Mouse (Mus musculus): ENCODE measurements at regions not wholly inside any gene's neighbourhood (a gene's known extent, or its start where the extent isn't known, plus 50 kb on each side); places are given as distances from the start of the nearest gene placed in this dataset.

- no peaks in the 10 kb centered on the region for H3K27me3 ChIP-seq
- H3K4me3 ChIP-seq (replicated peaks) = no peak overlapping the region
- H3K27ac ChIP-seq = no peak overlapping the region
- peak; percentile 90 for DNase-seq
- no peak overlapping the region for H3K4me2 ChIP-seq
- peak; percentile 100 for ATAC-seq (ENCODE audit: low read depth)
- no peaks in the 10 kb centered on the region for H3K36me3 ChIP-seq
- no peaks in the 10 kb centered on the region for H3K9me3 ChIP-seq (replicated peaks)
- no peak overlapping the region for H3K9ac ChIP-seq
- H3K4me1 ChIP-seq (replicated peaks) = no peaks in the 10 kb centered on the region
- 74% methylated on average over 7 of the region's 7 CpGs for WGBS (ENCODE audit: insufficient replicate concordance)
These were observed 2140.3 kb upstream of the Cdh20 start for GRCm38 (mm10) chr1:102628061-102628460.

DNA sequence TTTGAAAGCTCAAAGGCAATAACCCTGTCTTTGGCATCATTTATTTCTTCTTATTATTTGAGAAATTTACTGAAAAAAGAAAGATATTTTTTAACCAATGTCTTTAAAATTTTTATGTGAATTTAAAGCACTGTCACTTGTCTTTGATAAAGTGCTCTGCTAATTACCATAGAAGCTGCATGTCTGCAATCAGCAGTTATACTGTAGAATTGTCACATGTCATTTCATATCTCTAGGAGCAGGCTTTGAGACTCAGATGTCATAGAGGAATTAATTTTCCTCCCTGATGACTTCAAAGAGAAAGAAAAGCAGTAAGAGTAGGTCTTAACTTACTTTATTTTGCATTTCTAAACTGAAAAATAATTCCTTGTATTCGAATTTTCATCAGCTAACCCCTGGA is 2123.9 kb upstream of the Cdh20 start:
- H3K4me2 ChIP-seq = no peak overlapping the region
- WGBS (ENCODE audit: insufficient replicate concordance) = 36% methylated on average over 1 of the region's 1 CpGs
- ATAC-seq (ENCODE audit: low read depth) (no peak), DNase-seq (no peak)
- H3K4me1 ChIP-seq (replicated peaks) = no peaks in the 10 kb centered on the region
- no peaks in the 10 kb centered on the region for H3K27me3 ChIP-seq
- no peaks in the 10 kb centered on the region for H3K36me3 ChIP-seq
- H3K9me3 ChIP-seq (replicated peaks) = no peaks in the 10 kb centered on the region
- H3K9ac ChIP-seq = no peak overlapping the region
- no peak overlapping the region for H3K27ac ChIP-seq
- no peak overlapping the region for H3K4me3 ChIP-seq (replicated peaks)

- Histone ChIP-seq H3K9me3 (replicated peaks) (no peaks in the 10 kb centered on the region), H3K27ac (no peak overlapping the region), H3K27me3 (no peaks in the 10 kb centered on the region), H3K4me1 (replicated peaks) (no peaks in the 10 kb centered on the region), H3K4me3 (replicated peaks) (no peak overlapping the region), H3K9ac (no peak overlapping the region), H3K4me2 (no peak overlapping the region), H3K36me3 (no peaks in the 10 kb centered on the region)
- WGBS (ENCODE audit: insufficient replicate concordance) = 63% methylated on average over 2 of the region's 2 CpGs
- DNase-seq (no peak), ATAC-seq (ENCODE audit: low read depth) (no peak)
These were observed 2080.8 kb upstream of the Cdh20 start for GRCm38 (mm10) chr1:102687367-102688070.

DNA sequence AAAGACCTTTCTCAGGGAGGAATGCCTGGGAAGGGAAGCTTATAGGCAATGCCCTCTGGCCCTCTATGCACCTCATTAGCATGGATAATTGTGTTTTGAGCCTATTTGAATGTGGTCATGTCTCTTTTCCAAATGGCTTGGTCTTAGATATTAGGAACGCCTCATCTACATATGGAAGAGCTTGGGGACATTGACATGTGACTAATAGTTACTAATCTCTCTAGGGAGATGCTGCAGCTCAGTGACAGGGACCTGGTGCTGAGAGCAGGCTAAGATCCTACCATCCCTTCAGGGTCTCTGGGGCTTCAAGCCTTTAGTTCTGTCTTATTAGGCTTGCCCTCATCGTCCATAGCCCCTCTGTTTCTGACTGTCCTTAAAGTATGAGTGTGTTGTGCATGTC is 2051.9 kb upstream of the Cdh20 start:
- H3K4me1 ChIP-seq (replicated peaks) = no peaks in the 10 kb centered on the region
- ATAC-seq (ENCODE audit: low read depth) (no peak), DNase-seq (no peak)
- H3K36me3 ChIP-seq = no peaks in the 10 kb centered on the region
- no peak overlapping the region for H3K27ac ChIP-seq
- H3K9me3 ChIP-seq (replicated peaks) = no peaks in the 10 kb centered on the region
- no peak overlapping the region for H3K4me3 ChIP-seq (replicated peaks)
- no peak overlapping the region for H3K9ac ChIP-seq
- 48% methylated on average over 2 of the region's 2 CpGs for WGBS (ENCODE audit: insufficient replicate concordance)
- H3K27me3 ChIP-seq = no peaks in the 10 kb centered on the region
- no peak overlapping the region for H3K4me2 ChIP-seq

GRCm38 (mm10) chr1:102733991-102734390 is 2034.3 kb upstream of the Cdh20 start:
- ATAC-seq (ENCODE audit: low read depth) (no peak), DNase-seq (no peak)
- Histone ChIP-seq H3K9ac (no peak overlapping the region), H3K4me2 (no peak overlapping the region), H3K4me3 (replicated peaks) (no peak overlapping the region), H3K27me3 (no peaks in the 10 kb centered on the region), H3K36me3 (no peaks in the 10 kb centered on the region), H3K4me1 (replicated peaks) (no peaks in the 10 kb centered on the region), H3K27ac (no peak overlapping the region), H3K9me3 (replicated peaks) (no peaks in the 10 kb centered on the region)
- WGBS (ENCODE audit: insufficient replicate concordance) = 83% methylated on average over 1 of the region's 1 CpGs

DNA sequence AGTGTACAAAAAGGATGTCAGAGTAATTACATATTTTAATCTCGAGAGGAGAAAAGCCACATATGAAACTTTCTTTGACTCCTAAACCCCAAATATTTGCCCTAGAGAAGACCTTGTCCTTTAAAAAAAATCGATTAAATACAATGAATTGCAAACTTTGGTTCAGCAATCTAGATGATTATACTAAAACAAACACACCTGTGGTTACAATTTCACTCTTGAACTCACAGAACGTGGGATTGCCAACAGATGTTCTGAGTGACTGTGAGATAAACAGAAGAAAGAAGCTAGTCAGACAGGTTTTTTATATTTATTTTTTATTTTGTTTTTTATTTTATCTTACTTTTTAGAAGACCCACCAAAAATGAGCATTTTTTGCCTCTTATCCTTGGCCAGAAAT is 2032.9 kb upstream of the Cdh20 start:
- 48% methylated on average over 3 of the region's 3 CpGs for WGBS (ENCODE audit: insufficient replicate concordance)
- no peak overlapping the region for H3K9ac ChIP-seq
- no peaks in the 10 kb centered on the region for H3K9me3 ChIP-seq (replicated peaks)
- no peaks in the 10 kb centered on the region for H3K36me3 ChIP-seq
- H3K4me3 ChIP-seq (replicated peaks) = no peak overlapping the region
- no peaks in the 10 kb centered on the region for H3K4me1 ChIP-seq (replicated peaks)
- H3K4me2 ChIP-seq = no peak overlapping the region
- DNase-seq (no peak), ATAC-seq (ENCODE audit: low read depth) (no peak)
- no peak overlapping the region for H3K27ac ChIP-seq
- H3K27me3 ChIP-seq = no peaks in the 10 kb centered on the region

- no peak overlapping the region for H3K4me3 ChIP-seq (replicated peaks)
- no peaks in the 10 kb centered on the region for H3K27me3 ChIP-seq
- no peaks in the 10 kb centered on the region for H3K9me3 ChIP-seq (replicated peaks)
- H3K27ac ChIP-seq = no peak overlapping the region
- WGBS (ENCODE audit: insufficient replicate concordance) = 58% methylated on average over 1 of the region's 1 CpGs
- no peak overlapping the region for H3K4me2 ChIP-seq
- no peak for DNase-seq
- no peak for ATAC-seq (ENCODE audit: low read depth)
- H3K36me3 ChIP-seq = no peaks in the 10 kb centered on the region
- H3K4me1 ChIP-seq (replicated peaks) = no peaks in the 10 kb centered on the region
- H3K9ac ChIP-seq = no peak overlapping the region
These were observed 2010.4 kb upstream of the Cdh20 start for GRCm38 (mm10) chr1:102757941-102758340.
